Mouse (Mus musculus): ENCODE data around the gene Faf1.

Gene Faf1

DNA sequence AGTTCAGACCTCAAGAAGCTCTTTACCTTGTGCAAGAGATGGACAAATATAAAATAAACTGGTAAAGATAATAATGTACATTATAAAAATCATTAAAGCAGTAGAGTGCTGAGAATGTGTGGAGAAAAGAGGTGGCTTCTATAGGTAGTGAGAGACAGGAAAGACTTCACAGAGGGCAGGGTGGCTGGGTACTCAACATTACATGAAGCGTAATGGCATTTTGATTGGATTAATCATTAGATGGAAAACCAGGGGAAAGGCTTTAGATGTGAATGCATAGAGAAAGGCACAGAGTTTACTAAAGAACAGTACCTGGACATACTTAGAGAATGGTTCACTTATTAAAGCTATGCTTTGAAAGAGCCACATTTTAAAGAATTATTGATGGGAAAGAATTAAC is 252.7 kb downstream of the Faf1 start:
- no peak for DNase-seq (ENCODE audit: low spot score in 2 of 2)

- no peak for DNase-seq (ENCODE audit: low spot score in 2 of 2)
Observed at GRCm38 (mm10) chr4:109930445-109930844, 254.1 kb downstream of the Faf1 start.

GRCm38 (mm10) chr4:109930935-109931334 is 254.5 kb downstream of the Faf1 start:
- DNase-seq (ENCODE audit: low spot score in 2 of 2), result no peak

GRCm38 (mm10) chr4:109936557-109936956 is 260.2 kb downstream of the Faf1 start:
- DNase-seq (ENCODE audit: low spot score in 2 of 2), result no peak

DNA sequence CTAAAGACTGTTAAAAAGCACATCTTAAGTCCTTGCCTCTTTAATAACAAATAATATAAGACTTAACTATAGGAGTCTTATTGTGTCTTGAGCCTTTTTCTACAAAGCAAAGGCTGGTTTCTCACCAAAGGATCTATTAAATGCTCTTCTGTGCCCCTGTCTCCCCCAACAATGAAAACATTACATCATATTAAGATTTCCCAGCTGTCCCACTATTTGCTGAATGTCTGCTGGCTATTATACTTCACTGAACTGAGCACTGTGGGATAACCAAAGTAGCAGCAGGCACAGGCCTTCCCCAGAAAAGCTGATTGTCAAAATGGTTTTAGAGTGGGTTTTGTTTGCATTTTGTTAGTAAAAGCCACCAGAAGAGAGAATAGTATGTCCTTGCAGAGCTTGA is 262.9 kb downstream of the Faf1 start:
- DNase-seq (ENCODE audit: low spot score in 2 of 2), result no peak

DNA sequence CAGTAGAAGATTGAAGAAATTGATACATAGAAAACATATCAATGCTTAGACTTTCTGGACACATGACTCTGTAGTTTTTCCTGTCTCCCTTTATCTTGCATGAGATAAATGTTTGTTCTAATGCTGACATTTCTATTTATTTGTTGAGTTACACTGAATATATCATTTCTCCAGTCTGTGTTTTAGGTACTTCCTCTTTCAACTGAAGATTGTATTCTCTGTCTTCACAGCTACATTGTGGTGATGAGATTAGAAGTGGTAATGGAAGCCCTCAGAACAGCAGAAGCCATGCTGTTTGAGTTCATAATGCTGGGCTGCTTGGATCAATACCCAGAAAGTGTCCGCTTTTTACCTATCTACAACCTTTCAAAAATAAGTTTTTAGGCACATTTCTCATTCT is 269.2 kb downstream of the Faf1 start:
- DNase-seq (ENCODE audit: low spot score in 2 of 2), result no peak

- no peak for DNase-seq (ENCODE audit: low spot score in 2 of 2)
Observed at GRCm38 (mm10) chr4:109949307-109949706, 272.9 kb downstream of the Faf1 start.

- no peak for DNase-seq (ENCODE audit: low spot score in 2 of 2)
Observed at GRCm38 (mm10) chr4:109953509-109953908, 277.1 kb downstream of the Faf1 start.

- DNase-seq (ENCODE audit: low spot score in 2 of 2), result no peak
Observed at GRCm38 (mm10) chr4:109960201-109960935, 284.0 kb downstream of the Faf1 start.

GRCm38 (mm10) chr4:109963570-109964279 is 287.3 kb downstream of the Faf1 start:
- DNase-seq (ENCODE audit: low spot score in 2 of 2), result no peak

DNA sequence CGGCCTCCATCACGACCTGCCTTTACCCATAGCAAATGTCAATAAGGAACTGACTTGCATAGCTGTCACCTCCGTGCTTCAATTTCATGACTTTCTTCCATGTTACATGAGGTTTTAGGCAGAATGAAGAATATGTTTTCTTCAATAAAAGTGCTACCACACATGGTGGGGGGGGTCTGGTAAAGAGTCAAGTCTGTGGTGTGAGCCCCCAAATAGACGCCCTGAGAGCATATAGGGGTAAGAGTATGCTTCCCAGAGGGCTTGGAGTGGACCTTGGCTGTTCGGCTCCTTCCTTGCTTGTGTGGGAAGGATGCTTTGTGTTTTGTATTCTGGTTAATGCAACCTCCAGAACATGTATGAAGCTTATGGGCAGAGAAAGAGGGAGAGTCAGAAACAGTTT is 293.2 kb downstream of the Faf1 start:
- DNase-seq (ENCODE audit: low spot score in 2 of 2), result no peak

DNA sequence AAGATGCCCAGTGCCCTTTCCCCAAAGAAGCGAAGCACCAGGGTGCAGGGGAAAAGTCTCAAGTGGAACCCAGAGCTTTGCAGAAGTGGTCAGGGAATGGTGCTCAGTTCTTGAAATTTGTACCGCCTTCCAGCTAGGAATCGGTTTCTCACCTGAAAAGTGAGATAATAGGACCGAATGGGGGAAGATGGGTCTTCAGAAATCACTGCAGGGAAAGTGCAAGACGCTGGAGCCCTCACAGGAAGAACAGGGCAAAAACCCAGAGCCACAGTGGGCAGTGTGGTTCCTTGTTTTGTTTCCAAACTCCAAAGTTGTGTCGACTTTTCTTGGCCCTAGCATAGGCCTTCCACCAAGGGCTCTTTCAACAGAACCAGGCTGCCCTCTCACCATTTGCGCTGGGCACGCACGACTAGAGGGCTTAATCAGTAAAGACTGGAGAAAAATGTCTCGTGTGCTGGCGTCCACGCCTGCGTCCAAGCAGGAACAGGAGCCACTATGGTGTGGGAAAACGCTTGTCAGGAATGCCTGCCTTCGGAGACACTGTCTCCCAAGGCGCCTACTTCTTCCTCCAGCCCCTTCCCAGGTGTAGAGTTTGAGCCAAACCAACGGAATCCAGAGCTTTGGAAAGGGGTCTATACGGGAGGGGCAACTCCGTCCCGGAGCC is 297.7 kb downstream of the Faf1 start:
- no peak for DNase-seq (ENCODE audit: low spot score in 2 of 2)

- no peak for DNase-seq (ENCODE audit: low spot score in 2 of 2)
Observed at GRCm38 (mm10) chr4:109974655-109975380, 298.4 kb downstream of the Faf1 start.

- DNase-seq (ENCODE audit: low spot score in 2 of 2), result no peak
Observed at GRCm38 (mm10) chr4:109975381-109976240, 299.2 kb downstream of the Faf1 start.

- no peak for DNase-seq (ENCODE audit: low spot score in 2 of 2)
Observed at GRCm38 (mm10) chr4:109976273-109977147, 300.1 kb downstream of the Faf1 start.

GRCm38 (mm10) chr4:109977148-109978067 is 301.0 kb downstream of the Faf1 start, which contains the start of gene Dmrta2:
Dmrta2 (plus strand) TSS chr4:109978053.
- DNase-seq (ENCODE audit: low spot score in 2 of 2), result no peak

DNA sequence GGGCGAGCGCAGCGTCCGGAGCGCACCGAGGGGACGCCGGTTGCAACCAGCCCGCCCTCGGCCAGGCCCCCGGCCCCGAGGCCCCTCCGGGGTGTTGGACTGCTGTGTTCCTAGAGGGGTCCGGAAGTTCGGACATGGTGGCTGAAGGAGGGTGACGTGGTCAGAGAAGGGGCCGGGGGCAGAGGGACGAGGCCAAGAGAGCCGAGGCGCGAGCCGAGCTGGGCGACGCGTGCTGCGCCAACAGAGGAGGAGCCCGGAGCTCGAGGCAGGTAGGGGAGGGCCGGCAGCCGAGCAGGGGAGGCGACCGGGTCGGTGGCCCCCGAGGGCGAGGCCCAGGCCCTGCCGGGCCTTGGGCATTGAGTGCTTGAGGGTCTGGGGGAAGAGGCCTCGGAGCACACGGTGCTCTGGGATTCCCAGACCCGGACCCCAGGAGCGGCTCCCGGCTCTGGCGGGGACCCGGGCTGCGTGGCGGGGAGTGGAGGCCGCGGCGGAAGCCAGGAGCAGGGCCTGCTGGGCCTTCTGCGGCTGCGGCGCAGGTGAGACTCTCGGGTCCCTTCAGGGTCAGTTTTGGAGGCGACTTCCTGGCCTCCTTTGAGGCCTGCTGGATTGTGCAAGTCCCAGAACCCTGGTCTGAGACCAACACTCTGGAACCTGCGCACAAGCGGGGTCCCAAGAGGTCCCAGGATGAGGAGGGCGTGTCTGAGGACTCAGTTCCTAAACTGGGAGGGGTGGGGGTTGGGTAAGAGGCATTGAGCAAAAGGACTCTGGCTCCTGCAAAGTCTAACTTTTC is 301.9 kb downstream of the Faf1 start:
- DNase-seq (ENCODE audit: low spot score in 2 of 2), result no peak

- DNase-seq (ENCODE audit: low spot score in 2 of 2), result no peak
Observed at GRCm38 (mm10) chr4:109978858-109979340, 302.5 kb downstream of the Faf1 start.
